8 mouse cellular contexts compared by ENCODE assay signal in the genomic region with DNA sequence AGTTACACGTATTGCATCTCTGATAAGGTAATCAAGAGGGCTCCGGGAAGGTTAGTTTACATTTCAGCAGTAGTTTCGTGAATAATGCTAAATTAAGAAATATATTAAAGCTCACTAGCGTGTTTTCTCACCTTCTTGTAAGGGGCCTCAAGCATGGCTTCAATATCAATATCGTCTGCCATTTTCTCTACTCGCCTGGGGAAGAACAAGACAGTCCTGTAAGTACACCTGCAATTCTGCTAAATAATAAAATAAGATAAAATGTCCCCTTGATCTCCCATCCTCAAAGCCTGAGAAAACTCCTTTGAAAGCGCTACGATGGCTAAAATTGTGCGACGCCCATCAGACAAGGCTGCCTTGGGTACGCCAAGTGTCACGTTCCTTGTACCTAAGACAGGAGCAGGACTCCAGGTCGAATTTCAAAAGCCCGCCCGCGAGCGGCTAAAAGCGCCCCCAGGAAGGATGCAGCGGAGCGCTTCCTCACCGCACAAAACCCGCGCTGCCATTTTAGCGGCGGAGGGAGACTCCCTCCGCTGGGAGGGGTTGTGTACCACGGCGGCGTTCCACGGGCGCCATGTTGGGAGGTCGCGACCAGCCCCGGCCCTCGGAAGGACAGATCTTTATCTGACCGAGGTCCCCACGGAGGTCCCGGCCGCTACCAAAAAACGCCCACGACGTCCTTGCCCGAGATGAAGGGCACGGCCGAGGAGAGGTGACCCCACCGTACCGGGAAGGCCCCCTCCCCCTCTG. TPM values are rescaled to one million over a fixed set of nuclear protein-coding genes. Genes with fewer than 3 reads are reported as not detected.
A peak's percentile ranks its signal among the peaks of the same experiment; 100 is the strongest.
DNase-seq lines count a peak whose midpoint lies in the region; ATAC-seq lines count a peak whose summit lies in the region.

No protein-coding gene starts in this region.

- H3K36me3 ChIP-seq in embryonic facial prominence, embryonic 15.5 days, result peaks cover 24% of the 10 kb centered on the region
- peaks cover 45% of the 10 kb centered on the region for H3K36me3 ChIP-seq in heart, embryonic 10.5 days
- peaks cover 33% of the 10 kb centered on the region for H3K36me3 ChIP-seq in kidney, embryonic 15.5 days
- H3K36me3 ChIP-seq in liver, embryonic 13.5 days, result peaks cover 43% of the 10 kb centered on the region
- peaks cover 41% of the 10 kb centered on the region for H3K36me3 ChIP-seq in stomach, embryonic 14.5 days (ENCODE audit: control insufficient read depth, insufficient read depth, low read length)

- peak; percentile 82 for DNase-seq in A20 (ENCODE audit: low read depth, low spot score)
- DNase-seq in adrenal gland, postnatal 4 days (ENCODE audit: low spot score in 2 of 2), result peak; percentile 62 to 63
- peak; percentile 91 for DNase-seq in heart, embryonic 10.5 days (ENCODE audit: low spot score)
- DNase-seq in liver, embryonic 13.5 days, result peak; percentile 70
- peak; percentile 83 to 87 for DNase-seq in natural killer cell, adult 2 months (ENCODE audit: low spot score in 2 of 2)

- peak overlapping the region; percentile 60 for H3K4me2 ChIP-seq in embryonic facial prominence, embryonic 15.5 days (replicated peaks)
- peak overlapping the region; percentile 73 for H3K4me2 ChIP-seq in kidney, embryonic 15.5 days
- peak overlapping the region; percentile 90 for H3K4me2 ChIP-seq in liver, embryonic 13.5 days
- peak overlapping the region; percentile 95 for H3K4me2 ChIP-seq in stomach, embryonic 14.5 days (replicated peaks; ENCODE audit: low read depth, low read length)

- H3K27ac ChIP-seq in embryonic facial prominence, embryonic 15.5 days (replicated peaks), result peak overlapping the region; percentile 96
- peak overlapping the region; percentile 100 for H3K27ac ChIP-seq in heart, embryonic 10.5 days
- H3K27ac ChIP-seq in kidney, embryonic 15.5 days, result peak overlapping the region; percentile 95
- H3K27ac ChIP-seq in liver, embryonic 13.5 days, result peak overlapping the region; percentile 98
- H3K27ac ChIP-seq in stomach, embryonic 14.5 days (ENCODE audit: low read length), result peak overlapping the region; percentile 97

- H3K4me1 ChIP-seq in embryonic facial prominence, embryonic 15.5 days, result peaks cover 23% of the 10 kb centered on the region
- H3K4me1 ChIP-seq in heart, embryonic 10.5 days, result peaks cover 21% of the 10 kb centered on the region
- H3K4me1 ChIP-seq in kidney, embryonic 15.5 days, result peaks cover 24% of the 10 kb centered on the region
- peaks cover 41% of the 10 kb centered on the region for H3K4me1 ChIP-seq in liver, embryonic 13.5 days (replicated peaks)
- H3K4me1 ChIP-seq in stomach, embryonic 14.5 days (ENCODE audit: control insufficient read depth, insufficient read depth, low read length), result peaks cover 12% of the 10 kb centered on the region; the same call in 1 of the 2 replicates

- H3K4me3 ChIP-seq in embryonic facial prominence, embryonic 15.5 days (replicated peaks), result peak overlapping the region; percentile 97
- H3K4me3 ChIP-seq in heart, embryonic 10.5 days, result peak overlapping the region; percentile 96
- peak overlapping the region; percentile 96 for H3K4me3 ChIP-seq in kidney, embryonic 15.5 days (replicated peaks)
- H3K4me3 ChIP-seq in liver, embryonic 13.5 days (replicated peaks), result peak overlapping the region; percentile 100
- H3K4me3 ChIP-seq in stomach, embryonic 14.5 days (ENCODE audit: low read depth, low read length), result peak overlapping the region; percentile 76

- H3K9ac ChIP-seq in embryonic facial prominence, embryonic 15.5 days, result peak overlapping the region; percentile 100
- peak overlapping the region; percentile 100 for H3K9ac ChIP-seq in kidney, embryonic 15.5 days
- H3K9ac ChIP-seq in liver, embryonic 13.5 days, result peak overlapping the region; percentile 100
- peak overlapping the region; percentile 98 for H3K9ac ChIP-seq in stomach, embryonic 14.5 days (replicated peaks; ENCODE audit: low read depth, low read length)

- no peaks in the 10 kb centered on the region for H3K9me3 ChIP-seq in embryonic facial prominence, embryonic 15.5 days (replicated peaks)
- H3K9me3 ChIP-seq in heart, embryonic 10.5 days, result no peaks in the 10 kb centered on the region
- H3K9me3 ChIP-seq in kidney, embryonic 15.5 days (replicated peaks), result no peaks in the 10 kb centered on the region
- no peaks in the 10 kb centered on the region for H3K9me3 ChIP-seq in liver, embryonic 13.5 days (replicated peaks)
- H3K9me3 ChIP-seq in stomach, embryonic 14.5 days (ENCODE audit: control insufficient read depth, low read depth, low read length), result no peaks in the 10 kb centered on the region

- no peaks in the 10 kb centered on the region for H3K27me3 ChIP-seq in embryonic facial prominence, embryonic 15.5 days
- H3K27me3 ChIP-seq in heart, embryonic 10.5 days (ENCODE audit: insufficient read depth, poor library complexity, severe bottlenecking), result no peaks in the 10 kb centered on the region
- no peaks in the 10 kb centered on the region for H3K27me3 ChIP-seq in kidney, embryonic 15.5 days
- no peaks in the 10 kb centered on the region for H3K27me3 ChIP-seq in liver, embryonic 13.5 days
- H3K27me3 ChIP-seq in stomach, embryonic 14.5 days (ENCODE audit: control insufficient read depth, insufficient read depth, low read length), result no peaks in the 10 kb centered on the region

- WGBS in embryonic facial prominence, embryonic 15.5 days, result under 1% methylated on average over 47 of the region's 47 CpGs
- WGBS in heart, embryonic 10.5 days, result under 1% methylated on average over 47 of the region's 47 CpGs
- WGBS in kidney, embryonic 15.5 days, result 1% methylated on average over 47 of the region's 47 CpGs
- WGBS in liver, embryonic 13.5 days (ENCODE audit: insufficient replicate concordance), result under 1% methylated on average over 47 of the region's 47 CpGs
- under 1% methylated on average over 47 of the region's 47 CpGs for WGBS in stomach, embryonic 14.5 days

- ATAC-seq in embryonic facial prominence, embryonic 15.5 days (ENCODE audit: insufficient number of reproducible peaks, low FRiP score, low TSS enrichment, low read depth), result peak; percentile 58; the same call in 1 of the 2 replicates
- ATAC-seq in kidney, embryonic 15.5 days (replicated peaks; ENCODE audit: low FRiP score), result peak; percentile 61
- ATAC-seq in liver, embryonic 13.5 days (ENCODE audit: low read depth), result peak; percentile 37
- ATAC-seq in stomach, embryonic 14.5 days (ENCODE audit: insufficient number of reproducible peaks, insufficient read depth, low FRiP score, low read depth), result peak; percentile 50; the same call in 1 of the 2 replicates

RNA-seq across cellular contexts. Expression of a gene that starts 0.8 kb away (rescaled TPM):
- total RNA-seq in adrenal gland, postnatal 4 days (2021), result 100 to 1,000 TPM; 525 to 551 TPM
- polyA plus RNA-seq in embryonic facial prominence, embryonic 15.5 days (2015; fragmentation: Nextera tagmentation; extraction: Ambion mirVana), result 643 and 665 TPM in 2 replicates
- 384 and 469 TPM in 2 replicates for polyA plus RNA-seq in heart, embryonic 10.5 days (2016; fragmentation: Nextera tagmentation; extraction: Ambion mirVana)
- 653 and 664 TPM in 2 replicates for polyA plus RNA-seq in kidney, embryonic 15.5 days (2015; fragmentation: Nextera tagmentation; extraction: Ambion mirVana)
- 276 and 316 TPM in 2 replicates for polyA plus RNA-seq in liver, embryonic 13.5 days (2015; fragmentation: Nextera tagmentation; extraction: Ambion mirVana)
- polyA plus RNA-seq in stomach, embryonic 14.5 days (2014; fragmentation: Nextera tagmentation; extraction: Ambion mirVana), result 754 and 766 TPM in 2 replicates

RNA-seq across cellular contexts. Expression of a gene that starts 17.0 kb away (rescaled TPM):
- total RNA-seq in adrenal gland, postnatal 4 days (2021), result 10 to 100 TPM; 36.6 to 36.9 TPM
- polyA plus RNA-seq in embryonic facial prominence, embryonic 15.5 days (2015; fragmentation: Nextera tagmentation; extraction: Ambion mirVana), result 72.1 and 85.8 TPM in 2 replicates
- polyA plus RNA-seq in heart, embryonic 10.5 days (2016; fragmentation: Nextera tagmentation; extraction: Ambion mirVana), result 45.5 and 51.6 TPM in 2 replicates
- polyA plus RNA-seq in kidney, embryonic 15.5 days (2015; fragmentation: Nextera tagmentation; extraction: Ambion mirVana), result 78.4 and 79.3 TPM in 2 replicates
- polyA plus RNA-seq in liver, embryonic 13.5 days (2015; fragmentation: Nextera tagmentation; extraction: Ambion mirVana), result 16.5 and 19.8 TPM in 2 replicates
- polyA plus RNA-seq in stomach, embryonic 14.5 days (2014; fragmentation: Nextera tagmentation; extraction: Ambion mirVana), result 80.6 and 93.0 TPM in 2 replicates

RNA-seq across cellular contexts. Expression of a gene that starts 35.2 kb away (rescaled TPM):
- total RNA-seq in adrenal gland, postnatal 4 days (2021), result 10 to 100 TPM; 67.9 to 74.5 TPM
- polyA plus RNA-seq in embryonic facial prominence, embryonic 15.5 days (2015; fragmentation: Nextera tagmentation; extraction: Ambion mirVana), result 42.0 and 44.1 TPM in 2 replicates
- 54.5 and 65.2 TPM in 2 replicates for polyA plus RNA-seq in heart, embryonic 10.5 days (2016; fragmentation: Nextera tagmentation; extraction: Ambion mirVana)
- 47.7 and 50.2 TPM in 2 replicates for polyA plus RNA-seq in kidney, embryonic 15.5 days (2015; fragmentation: Nextera tagmentation; extraction: Ambion mirVana)
- polyA plus RNA-seq in liver, embryonic 13.5 days (2015; fragmentation: Nextera tagmentation; extraction: Ambion mirVana), result 65.0 and 70.9 TPM in 2 replicates
- 41.5 and 44.6 TPM in 2 replicates for polyA plus RNA-seq in stomach, embryonic 14.5 days (2014; fragmentation: Nextera tagmentation; extraction: Ambion mirVana)

RNA-seq across cellular contexts. Expression of a gene that starts 35.4 kb away (rescaled TPM):
- 100 to 1,000 TPM; 255 to 270 TPM for total RNA-seq in adrenal gland, postnatal 4 days (2021)
- 389 and 403 TPM in 2 replicates for polyA plus RNA-seq in embryonic facial prominence, embryonic 15.5 days (2015; fragmentation: Nextera tagmentation; extraction: Ambion mirVana)
- polyA plus RNA-seq in heart, embryonic 10.5 days (2016; fragmentation: Nextera tagmentation; extraction: Ambion mirVana), result 431 and 437 TPM in 2 replicates
- 406 and 428 TPM in 2 replicates for polyA plus RNA-seq in kidney, embryonic 15.5 days (2015; fragmentation: Nextera tagmentation; extraction: Ambion mirVana)
- 254 and 270 TPM in 2 replicates for polyA plus RNA-seq in liver, embryonic 13.5 days (2015; fragmentation: Nextera tagmentation; extraction: Ambion mirVana)
- polyA plus RNA-seq in stomach, embryonic 14.5 days (2014; fragmentation: Nextera tagmentation; extraction: Ambion mirVana), result 380 and 418 TPM in 2 replicates

RNA-seq across cellular contexts. Expression of a gene that starts 52.3 kb away (rescaled TPM):
- 10 to 100 TPM; 36.7 to 44.4 TPM for total RNA-seq in adrenal gland, postnatal 4 days (2021)
- polyA plus RNA-seq in embryonic facial prominence, embryonic 15.5 days (2015; fragmentation: Nextera tagmentation; extraction: Ambion mirVana), result 17.0 and 17.2 TPM in 2 replicates
- polyA plus RNA-seq in heart, embryonic 10.5 days (2016; fragmentation: Nextera tagmentation; extraction: Ambion mirVana), result 12.4 and 18.4 TPM in 2 replicates
- polyA plus RNA-seq in kidney, embryonic 15.5 days (2015; fragmentation: Nextera tagmentation; extraction: Ambion mirVana), result 18.1 and 19.4 TPM in 2 replicates
- polyA plus RNA-seq in liver, embryonic 13.5 days (2015; fragmentation: Nextera tagmentation; extraction: Ambion mirVana), result 7.4 and 8.8 TPM in 2 replicates
- 11.0 and 17.6 TPM in 2 replicates for polyA plus RNA-seq in stomach, embryonic 14.5 days (2014; fragmentation: Nextera tagmentation; extraction: Ambion mirVana)

Comparison
In these comparisons a context has a peak if more than half of its experiments do, and no peak if none do; other contexts are left out.
1. Peak in every context shown above with its lines: DNase-seq, ATAC-seq, H3K4me3 ChIP-seq and H3K27ac ChIP-seq.